ENCODE assay signal across 24 mouse cellular contexts in the genomic region with DNA sequence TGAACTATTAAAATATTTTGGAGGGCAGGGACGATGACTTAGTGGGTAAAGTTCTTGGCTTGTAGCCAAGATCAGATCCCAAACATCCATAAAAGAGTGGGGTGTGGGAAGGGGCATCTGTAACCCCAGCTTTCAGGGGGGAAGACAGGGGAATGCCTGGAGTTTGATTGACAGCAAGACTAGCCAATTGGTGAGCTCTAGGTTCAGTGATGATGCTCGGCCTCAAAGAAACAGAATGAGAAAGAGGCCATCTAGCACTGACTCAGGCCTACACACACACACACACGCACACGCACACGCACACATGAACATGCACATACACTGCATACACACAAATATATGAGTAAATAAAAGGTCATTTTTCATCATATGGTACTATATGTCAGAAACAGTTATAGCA. TPM values are rescaled to one million over a fixed set of nuclear protein-coding genes. Genes with fewer than 3 reads are reported as not detected.
"Had no signal": no experiment of that assay in that cellular context is flagged by ENCODE, and none has a peak within 500 bp of the region (broad histone marks: within the 10 kb centered on the region; RNA-seq: fewer than 3 reads in every experiment).

No protein-coding gene starts in this region.

- H3K27ac ChIP-seq: liver, embryonic 15.5 days; lung, embryonic 15.5 days; midbrain, embryonic 10.5 days; neural tube, embryonic 13.5 days; neural tube, embryonic 15.5 days; stomach, embryonic 15.5 days; stomach, postnatal 0 days had no signal

- H3K9ac ChIP-seq: liver, embryonic 15.5 days; liver, postnatal 0 days; lung, embryonic 15.5 days; neural tube, embryonic 13.5 days; neural tube, embryonic 15.5 days; stomach, embryonic 15.5 days had no signal

- H3K4me2 ChIP-seq: liver, embryonic 15.5 days; lung, embryonic 15.5 days; neural tube, embryonic 13.5 days; neural tube, embryonic 15.5 days; stomach, embryonic 15.5 days had no signal

- DNase-seq: liver, postnatal 0 days; lung, adult 2 months; lung, postnatal 4 days; midbrain, embryonic 14.5 days; retina, postnatal 1 day; right cerebral cortex, adult 18-20 months; right cerebral cortex, postnatal 14 days; thymus, postnatal 14 days; thymus, postnatal 36 days had no signal

- H3K4me3 ChIP-seq: liver, embryonic 15.5 days; lung, embryonic 15.5 days; midbrain, embryonic 10.5 days; myocyte; neural tube, embryonic 13.5 days; neural tube, embryonic 15.5 days; stomach, embryonic 15.5 days had no signal

- H3K27me3 ChIP-seq: lung, embryonic 15.5 days; neural tube, embryonic 13.5 days; neural tube, embryonic 15.5 days; stomach, embryonic 15.5 days had no signal

- H3K9me3 ChIP-seq: liver, embryonic 15.5 days; lung, embryonic 15.5 days; midbrain, embryonic 10.5 days; neural tube, embryonic 13.5 days; neural tube, embryonic 15.5 days; stomach, embryonic 15.5 days had no signal

- H3K36me3 ChIP-seq: liver, embryonic 15.5 days; lung, embryonic 15.5 days; midbrain, embryonic 10.5 days; neural tube, embryonic 13.5 days; neural tube, embryonic 15.5 days; stomach, embryonic 15.5 days had no signal

- ATAC-seq: liver, postnatal 0 days; lung, postnatal 0 days; midbrain, embryonic 16.5 days had no signal

RNA-seq across cellular contexts. Expression of a gene that starts 47.7 kb away (rescaled TPM):
- total RNA-seq: megakaryocyte, adult 5-6 weeks; megakaryocyte-erythroid progenitor cell, adult 5-6 weeks had no signal
- polyA plus RNA-seq: liver, embryonic 15.5 days; liver, postnatal 0 days; lung, adult 2 months; lung, embryonic 15.5 days; lung, postnatal 0 days; midbrain, embryonic 10.5 days; midbrain, embryonic 14.5 days; midbrain, embryonic 16.5 days; neural tube, embryonic 11.5 days; neural tube, embryonic 13.5 days; neural tube, embryonic 15.5 days; spleen, adult 2 months; stomach, embryonic 15.5 days; stomach, postnatal 0 days; thymus, postnatal 0 days had no signal
